Mouse (Mus musculus): ENCODE data around the gene Rflna.
A peak's percentile ranks its signal among the peaks of the same experiment; 100 is the strongest.

The Rflna gene

GRCm38 (mm10) chr5:125002969-125003872 lies at the start of gene Rflna:
Gene Rflna (plus strand): TSS chr5:125003221.
- no peak for DNase-seq (ENCODE audit: low read depth, low spot score)

GRCm38 (mm10) chr5:124954404-124955305 lies 48.4 kb upstream of the Rflna start:
- DNase-seq (ENCODE audit: low read depth, low spot score) = no peak

GRCm38 (mm10) chr5:124957491-124957890 lies 45.5 kb upstream of the Rflna start:
- no peak for DNase-seq (ENCODE audit: low read depth, low spot score)

GRCm38 (mm10) chr5:124959099-124959498 lies 43.9 kb upstream of the Rflna start:
- DNase-seq (ENCODE audit: low read depth, low spot score) = no peak

- DNase-seq (ENCODE audit: low read depth, low spot score) = no peak
Measured at GRCm38 (mm10) chr5:124960131-124960901, 42.7 kb upstream of the Rflna start.

- DNase-seq (ENCODE audit: low read depth, low spot score) = no peak
Measured at GRCm38 (mm10) chr5:124961433-124961832, 41.6 kb upstream of the Rflna start.

- DNase-seq (ENCODE audit: low read depth, low spot score) = no peak
Measured at GRCm38 (mm10) chr5:124962761-124963160, 40.3 kb upstream of the Rflna start.

GRCm38 (mm10) chr5:124963806-124964672 lies 39.0 kb upstream of the Rflna start:
- DNase-seq (ENCODE audit: low read depth, low spot score) = peak; percentile 64

GRCm38 (mm10) chr5:124966622-124967332 lies 36.2 kb upstream of the Rflna start:
- DNase-seq (ENCODE audit: low read depth, low spot score) = no peak

- DNase-seq (ENCODE audit: low read depth, low spot score) = no peak
Measured at GRCm38 (mm10) chr5:124969790-124970189, 33.2 kb upstream of the Rflna start.

GRCm38 (mm10) chr5:124986222-124986621 lies 16.8 kb upstream of the Rflna start:
- no peak for DNase-seq (ENCODE audit: low read depth, low spot score)

GRCm38 (mm10) chr5:124986656-124987055 lies 16.4 kb upstream of the Rflna start:
- no peak for DNase-seq (ENCODE audit: low read depth, low spot score)

- no peak for DNase-seq (ENCODE audit: low read depth, low spot score)
Measured at GRCm38 (mm10) chr5:124989724-124990123, 13.3 kb upstream of the Rflna start.

- DNase-seq (ENCODE audit: low read depth, low spot score) = no peak
Measured at GRCm38 (mm10) chr5:124992323-124992722, 10.7 kb upstream of the Rflna start.

GRCm38 (mm10) chr5:124992891-124993290 lies 10.1 kb upstream of the Rflna start:
- no peak for DNase-seq (ENCODE audit: low read depth, low spot score)

GRCm38 (mm10) chr5:124996816-124997215 lies 6.2 kb upstream of the Rflna start:
- no peak for DNase-seq (ENCODE audit: low read depth, low spot score)

- no peak for DNase-seq (ENCODE audit: low read depth, low spot score)
Measured at GRCm38 (mm10) chr5:124997913-124998312, 5.1 kb upstream of the Rflna start.

GRCm38 (mm10) chr5:125000756-125001250 lies 2.2 kb upstream of the Rflna start:
- no peak for DNase-seq (ENCODE audit: low read depth, low spot score)

- DNase-seq (ENCODE audit: low read depth, low spot score) = no peak
Measured at GRCm38 (mm10) chr5:125003873-125004255, 843 bp downstream of the Rflna start.
